Mouse (Mus musculus) brain, embryonic 14.5 days (tissue): Measurements from ENCODE around the gene Gkn1.

ENCODE experiments used
- CTCF ChIP-seq: fragments of 200-500 bp; IDR thresholded peaks from 2 replicates; pipeline ENCODE4 v1.5.1; 2012; ENCODE audit warnings: inconsistent platforms, mild to moderate bottlenecking, moderate library complexity, borderline replicate concordance; ENCODE audit not compliant: insufficient read depth, insufficient read length; ENCODE audit errors: extremely low read depth
- POLR2A ChIP-seq: fragments of 200-500 bp; IDR thresholded peaks from 2 replicates; pipeline ENCODE4 v1.6.1; 2012; ENCODE audit warnings: mild to moderate bottlenecking, inconsistent platforms, borderline replicate concordance; ENCODE audit not compliant: poor library complexity, insufficient read depth, insufficient read length, severe bottlenecking; ENCODE audit errors: extremely low read depth

DNA sequence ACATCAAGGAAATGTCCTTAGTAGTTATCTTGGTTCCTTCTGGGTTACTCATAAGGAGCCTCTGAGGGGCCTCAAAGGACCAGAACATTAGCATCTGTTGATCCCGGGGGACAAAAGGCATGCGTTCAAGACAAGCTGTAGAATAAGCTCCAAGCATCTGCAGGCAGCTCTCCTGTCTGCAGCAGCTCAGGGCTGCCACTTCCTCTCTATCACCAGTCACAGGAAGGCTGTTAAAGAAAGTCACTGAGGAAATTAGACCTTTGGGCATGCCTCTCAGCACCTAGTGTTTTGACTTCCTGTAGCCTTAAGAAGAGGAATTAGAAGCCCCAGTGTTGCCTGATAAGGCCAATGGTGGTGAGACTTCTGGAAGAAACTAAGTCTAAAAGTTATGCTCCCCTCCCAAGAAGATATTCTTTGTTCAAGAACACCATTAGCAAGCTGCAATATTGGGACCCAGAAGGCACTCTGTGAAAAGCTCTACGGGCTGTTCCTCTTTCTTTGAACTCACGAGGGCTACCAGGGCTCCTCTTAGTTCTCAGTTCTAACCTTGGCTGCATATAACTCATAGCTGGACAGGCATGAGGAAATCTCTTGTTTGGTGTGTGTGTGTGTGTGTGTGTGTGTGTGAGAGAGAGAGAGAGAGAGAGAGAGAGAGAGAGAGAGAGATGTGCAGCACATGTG is 49.3 kb upstream of the Gkn1 start:
- TF ChIP-seq CTCF (no peak), POLR2A (no peak)
